Mouse (Mus musculus) kidney, adult 2 months (tissue): ENCODE results near the gene Upf2.

Source experiments
- CTCF ChIP-seq: fragments of 200-500 bp; conservative IDR thresholded peaks from 2 replicates; pipeline ENCODE4 v1.5.1; 2011; ENCODE audit warnings: low read depth, mild to moderate bottlenecking, control low read depth, low read length, moderate library complexity, mixed read lengths; ENCODE audit not compliant: insufficient read depth, insufficient read length
- POLR2A ChIP-seq: fragments of 200-500 bp; IDR thresholded peaks from one replicate; pipeline ENCODE4 v1.6.1; 2011; ENCODE audit warnings: low read depth, low read length, control low read depth

- TF ChIP-seq CTCF, result no peak
- no peak for TF ChIP-seq POLR2A
Measured at GRCm38 (mm10) chr2:5936068-5936467, 15.2 kb upstream of the Upf2 start.
